Mouse (Mus musculus) CD4-positive, CD25-positive, alpha-beta regulatory T cell, adult 4 months (primary cell): ENCODE data around the gene Ddx1. TPM values are rescaled to one million over a fixed set of nuclear protein-coding genes. Genes with fewer than 3 reads are reported as not detected.

ENCODE experiments used
- ATAC-seq: one replicate; pipeline ENCODE4 v1.8.0; 2017
- polyA plus RNA-seq, 2 experiments: library from polyadenylated mRNA; unstranded; fragments of 100-300 nt; shearing (Covaris generic); gene quantifications; one replicate each; pipeline ENCODE4 v1.2.1; 2017

Ddx1 gene
- polyA plus RNA-seq = 10 to 100 TPM; 71.3 to 83.1 TPM

- ATAC-seq = peak; percentile 93
These were observed at the start of gene Ddx1 for GRCm38 (mm10) chr12:13248691-13249572. TSS of gene Ddx1 (minus strand) at chr12:13249213.

GRCm38 (mm10) chr12:13293421-13293881 lies 44.4 kb upstream of the Ddx1 start:
- ATAC-seq = no peak

GRCm38 (mm10) chr12:13291453-13291852 lies 42.4 kb upstream of the Ddx1 start:
- ATAC-seq = no peak

GRCm38 (mm10) chr12:13269570-13270390 lies 20.8 kb upstream of the Ddx1 start:
- ATAC-seq = peak; percentile 25

GRCm38 (mm10) chr12:13268826-13269449 lies 19.9 kb upstream of the Ddx1 start, which contains the start of gene Nbas:
TSS of gene Nbas (plus strand) at chr12:13269133.
- peak; percentile 85 for ATAC-seq

GRCm38 (mm10) chr12:13268412-13268811 lies 19.4 kb upstream of the Ddx1 start:
- ATAC-seq = peak; percentile 8

GRCm38 (mm10) chr12:13255701-13256100 lies 6.7 kb upstream of the Ddx1 start:
- no peak for ATAC-seq

GRCm38 (mm10) chr12:13255068-13255467 lies 6.1 kb upstream of the Ddx1 start:
- ATAC-seq = no peak

GRCm38 (mm10) chr12:13249573-13249919 lies 533 bp upstream of the Ddx1 start:
- ATAC-seq = peak; percentile 2

- no peak for ATAC-seq
These were observed 6.6 kb downstream of the Ddx1 start for GRCm38 (mm10) chr12:13242453-13242852.

GRCm38 (mm10) chr12:13218101-13218514 lies 30.9 kb downstream of the Ddx1 start:
- ATAC-seq = no peak

GRCm38 (mm10) chr12:13217568-13217967 lies 31.4 kb downstream of the Ddx1 start:
- no peak for ATAC-seq

GRCm38 (mm10) chr12:13216501-13217103 lies 32.4 kb downstream of the Ddx1 start:
- no peak for ATAC-seq

- ATAC-seq = peak; percentile 96
These were observed 34.4 kb downstream of the Ddx1 start for GRCm38 (mm10) chr12:13214345-13215278.

GRCm38 (mm10) chr12:13211746-13212482 lies 37.1 kb downstream of the Ddx1 start:
- ATAC-seq = no peak

GRCm38 (mm10) chr12:13209692-13210377 lies 39.2 kb downstream of the Ddx1 start:
- ATAC-seq = no peak

GRCm38 (mm10) chr12:13208983-13209451 lies 40.0 kb downstream of the Ddx1 start:
- ATAC-seq = no peak

GRCm38 (mm10) chr12:13208517-13208916 lies 40.5 kb downstream of the Ddx1 start:
- no peak for ATAC-seq

GRCm38 (mm10) chr12:13207099-13207498 lies 41.9 kb downstream of the Ddx1 start:
- ATAC-seq = no peak

GRCm38 (mm10) chr12:13205733-13206132 lies 43.3 kb downstream of the Ddx1 start:
- no peak for ATAC-seq
